Mouse (Mus musculus) liver, embryonic 11.5 days (tissue): ENCODE data around the gene Gm2696. TPM values are rescaled to one million over a fixed set of nuclear protein-coding genes. Genes with fewer than 3 reads are reported as not detected.

Experiments
- ATAC-seq: fragments of 200-750 bp; cut with Nextera tagmentation; replicated peaks from 2 replicates; pipeline ENCODE4 v1.8.0; 2017; ENCODE audit warnings: moderate number of reproducible peaks, mild to moderate bottlenecking, moderate TSS enrichment, moderate library complexity; ENCODE audit not compliant: low FRiP score
- DNase-seq: peaks from one replicate; pipeline ENCODE4 v3.0.0-alpha.2; 2017; ENCODE audit warnings: low spot score
- H3K27ac ChIP-seq: fragments of 300-500 bp; sonication (generic); 2 replicates; pipeline ENCODE4 v1.5.1; 2014; ENCODE audit warnings: mild to moderate bottlenecking, low read depth, low read length, control low read depth
- H3K27me3 ChIP-seq: fragments of 300-500 bp; sonication (generic); replicated peaks from 2 replicates; pipeline ENCODE4 v1.6.1; 2014; ENCODE audit warnings: low read length, mixed read lengths; ENCODE audit not compliant: control insufficient read depth, insufficient read depth
- H3K36me3 ChIP-seq: fragments of 300-500 bp; sonication (generic); 2 replicates; pipeline ENCODE4 v1.6.1; 2014; ENCODE audit warnings: mild to moderate bottlenecking, low read length, moderate library complexity, mixed read lengths; ENCODE audit not compliant: control insufficient read depth, insufficient read depth
- H3K4me1 ChIP-seq: fragments of 300-500 bp; sonication (generic); replicated peaks from 2 replicates; pipeline ENCODE4 v1.6.1; 2014; ENCODE audit warnings: low read length, mixed read lengths; ENCODE audit not compliant: control insufficient read depth, insufficient read depth
- H3K4me2 ChIP-seq: fragments of 300-500 bp; sonication (generic); 2 replicates; pipeline ENCODE4 v1.6.1; 2014; ENCODE audit warnings: mild to moderate bottlenecking, control low read depth, moderate library complexity
- H3K4me3 ChIP-seq: fragments of 300-500 bp; sonication (generic); 2 replicates; pipeline ENCODE4 v1.5.1; 2014; ENCODE audit warnings: low read depth, low read length, control low read depth
- H3K9ac ChIP-seq: fragments of 300-500 bp; sonication (generic); 2 replicates; pipeline ENCODE4 v1.6.1; 2014; ENCODE audit warnings: low read depth, low read length, control low read depth
- H3K9me3 ChIP-seq: fragments of 300-500 bp; sonication (generic); 2 replicates; pipeline ENCODE4 v1.6.1; 2016; ENCODE audit warnings: low read length, inconsistent platforms, mixed read lengths; ENCODE audit not compliant: control insufficient read depth
- whole genome bisulfite sequencing: fragments of 180-500 bp; shearing (Covaris S2); extraction: QIAGEN DNeasy Blood & Tissue Kit; methylation state at CpG from one replicate; pipeline ENCODE4 v1.1.7; 2014; 5-methylcytosine and 5-hydroxymethylcytosine counted together
- polyA plus RNA-seq: library from polyadenylated mRNA; unstranded; fragments of >200 nt; fragmentation: Nextera tagmentation; extraction: Ambion mirVana; gene quantifications from 2 replicates; pipeline ENCODE4 v1.2.1, GENCODE M21; 2014

Gene Gm2696
- polyA plus RNA-seq, 1 experiment from 2014 or later: not detected

- Histone ChIP-seq H3K9me3 (no peaks in the 10 kb centered on the region), H3K36me3 (no peaks in the 10 kb centered on the region), H3K4me1 (no peaks in the 10 kb centered on the region), H3K27ac (no peak overlapping the region), H3K9ac (no peak overlapping the region), H3K4me3 (peak overlapping the region; percentile 18; the same call in 1 of the 2 replicates), H3K4me2 (peak overlapping the region; percentile 54), H3K27me3 (no peaks in the 10 kb centered on the region)
- DNase-seq: no peak
- 0 out of 2 replicates have a peak, but pooled peaks have one; percentile 2 for ATAC-seq
- WGBS: 31% methylated on average over 11 of the region's 11 CpGs
Observed at GRCm38 (mm10) chr10:77864762-77865143, 50.3 kb downstream of the Gm2696 start.

- ATAC-seq (no peak), DNase-seq (no peak)
- Histone ChIP-seq H3K36me3 (no peaks in the 10 kb centered on the region), H3K9me3 (no peaks in the 10 kb centered on the region), H3K9ac (no peak overlapping the region), H3K4me2 (no peak overlapping the region), H3K27ac (no peak overlapping the region), H3K4me3 (no peak overlapping the region), H3K27me3 (no peaks in the 10 kb centered on the region), H3K4me1 (no peaks in the 10 kb centered on the region)
- WGBS: 9% methylated on average over 1 of the region's 1 CpGs
Observed at GRCm38 (mm10) chr10:77867546-77867945, 53.1 kb downstream of the Gm2696 start.

- no peak overlapping the region for H3K27ac ChIP-seq
- no peaks in the 10 kb centered on the region for H3K36me3 ChIP-seq
- H3K9me3 ChIP-seq: no peaks in the 10 kb centered on the region
- ATAC-seq: no peak
- no peak for DNase-seq
- H3K9ac ChIP-seq: no peak overlapping the region
- 88% methylated on average over 7 of the region's 7 CpGs for WGBS
- no peaks in the 10 kb centered on the region for H3K4me1 ChIP-seq
- no peak overlapping the region for H3K4me3 ChIP-seq
- H3K27me3 ChIP-seq: no peaks in the 10 kb centered on the region
- no peak overlapping the region for H3K4me2 ChIP-seq
Observed at GRCm38 (mm10) chr10:77869651-77870050, 55.2 kb downstream of the Gm2696 start.

- Histone ChIP-seq H3K27me3 (no peaks in the 10 kb centered on the region), H3K27ac (no peak overlapping the region), H3K9me3 (no peaks in the 10 kb centered on the region), H3K4me1 (no peaks in the 10 kb centered on the region), H3K4me3 (no peak overlapping the region), H3K36me3 (no peaks in the 10 kb centered on the region), H3K4me2 (no peak overlapping the region), H3K9ac (no peak overlapping the region)
- ATAC-seq (no peak), DNase-seq (no peak)
- 54% methylated on average over 6 of the region's 6 CpGs for WGBS
Observed at GRCm38 (mm10) chr10:77878985-77879384, 64.5 kb downstream of the Gm2696 start.

- 43% methylated on average over 3 of the region's 3 CpGs for WGBS
- H3K9me3 ChIP-seq: no peaks in the 10 kb centered on the region
- no peak overlapping the region for H3K9ac ChIP-seq
- no peaks in the 10 kb centered on the region for H3K27me3 ChIP-seq
- ATAC-seq (no peak), DNase-seq (no peak)
- H3K27ac ChIP-seq: no peak overlapping the region
- no peak overlapping the region for H3K4me3 ChIP-seq
- no peaks in the 10 kb centered on the region for H3K36me3 ChIP-seq
- H3K4me2 ChIP-seq: no peak overlapping the region
- no peaks in the 10 kb centered on the region for H3K4me1 ChIP-seq
Observed at GRCm38 (mm10) chr10:77880305-77880704, 65.8 kb downstream of the Gm2696 start.

- no peak overlapping the region for H3K4me2 ChIP-seq
- DNase-seq (no peak), ATAC-seq (no peak)
- WGBS: 75% methylated on average over 5 of the region's 5 CpGs
- H3K27ac ChIP-seq: no peak overlapping the region
- H3K4me1 ChIP-seq: no peaks in the 10 kb centered on the region
- H3K27me3 ChIP-seq: no peaks in the 10 kb centered on the region
- no peaks in the 10 kb centered on the region for H3K9me3 ChIP-seq
- no peak overlapping the region for H3K9ac ChIP-seq
- no peaks in the 10 kb centered on the region for H3K36me3 ChIP-seq
- H3K4me3 ChIP-seq: no peak overlapping the region
Observed at GRCm38 (mm10) chr10:77882553-77882952, 68.1 kb downstream of the Gm2696 start.

Other genes with a start within 250 kb of the Gm2696 start
- gene Pttg1ip, start 233.0 kb upstream of the Gm2696 start, polyA plus RNA-seq: 94.0 and 99.7 TPM in 2 replicates
- 249 and 271 TPM in 2 replicates for gene Sumo3, start 208.6 kb upstream of the Gm2696 start, polyA plus RNA-seq
- gene Gm49325, start 208.5 kb upstream of the Gm2696 start, polyA plus RNA-seq: 1.8 and 4.5 TPM in 2 replicates
- 62.1 and 67.9 TPM in 2 replicates for gene Ube2g2, start 192.4 kb upstream of the Gm2696 start, polyA plus RNA-seq
- gene Tspear, start 128.1 kb upstream of the Gm2696 start, polyA plus RNA-seq: 0.16 TPM in 1 of 2 replicates, not detected in the other
- not detected in 2 replicates for gene Gm19402, start 123.9 kb upstream of the Gm2696 start, polyA plus RNA-seq
- not detected in 2 replicates for gene Gm9508, start 117.4 kb upstream of the Gm2696 start, polyA plus RNA-seq
- gene Gm10272, start 108.1 kb upstream of the Gm2696 start, polyA plus RNA-seq: not detected in 2 replicates
- not detected in 2 replicates for gene Gm10024, start 103.2 kb upstream of the Gm2696 start, polyA plus RNA-seq
- gene Gm10142, start 98.9 kb upstream of the Gm2696 start, polyA plus RNA-seq: not detected in 2 replicates
- not detected in 2 replicates for gene Krtap12-1, start 94.1 kb upstream of the Gm2696 start, polyA plus RNA-seq
- not detected in 2 replicates for gene Gm10100, start 88.2 kb upstream of the Gm2696 start, polyA plus RNA-seq
- gene Gm18596, start 72.0 kb upstream of the Gm2696 start, polyA plus RNA-seq: not detected in 2 replicates
- not detected in 2 replicates for gene Gm9736, start 63.3 kb upstream of the Gm2696 start, polyA plus RNA-seq
- not detected in 2 replicates for gene Gm3233, start 55.0 kb upstream of the Gm2696 start, polyA plus RNA-seq
- gene Gm3238, start 43.4 kb upstream of the Gm2696 start, polyA plus RNA-seq: not detected in 2 replicates
- gene Gm7138, start 37.7 kb upstream of the Gm2696 start, polyA plus RNA-seq: not detected in 2 replicates
- not detected in 2 replicates for gene Gm3250, start 32.1 kb upstream of the Gm2696 start, polyA plus RNA-seq
- gene Gm7137, start 26.5 kb upstream of the Gm2696 start, polyA plus RNA-seq: not detected in 2 replicates
- not detected in 2 replicates for gene Gm9639, start 19.6 kb upstream of the Gm2696 start, polyA plus RNA-seq
- not detected in 2 replicates for gene Gm19668, start 15.5 kb upstream of the Gm2696 start, polyA plus RNA-seq
- gene Gm9507, start 2.8 kb upstream of the Gm2696 start, polyA plus RNA-seq: not detected in 2 replicates
- gene Krtap10-4, start 12.4 kb downstream of the Gm2696 start, polyA plus RNA-seq: not detected in 2 replicates
- not detected in 2 replicates for gene Krtap10-10, start 21.3 kb downstream of the Gm2696 start, polyA plus RNA-seq
- gene Gm36176, start 32.1 kb downstream of the Gm2696 start, polyA plus RNA-seq: not detected in 2 replicates
- not detected in 2 replicates for gene Gm10318, start 38.2 kb downstream of the Gm2696 start, polyA plus RNA-seq
- not detected in 2 replicates for gene Gm3285, start 47.3 kb downstream of the Gm2696 start, polyA plus RNA-seq
- gene Lrrc3, start 87.9 kb downstream of the Gm2696 start, polyA plus RNA-seq: 8.2 and 10.0 TPM in 2 replicates
- gene Trpm2, start 155.9 kb downstream of the Gm2696 start, polyA plus RNA-seq: 1.2 TPM in 2 replicates
- 12.1 and 12.8 TPM in 2 replicates for gene 1810043G02Rik, start 163.8 kb downstream of the Gm2696 start, polyA plus RNA-seq
- 245 and 255 TPM in 2 replicates for gene Pfkl, start 195.4 kb downstream of the Gm2696 start, polyA plus RNA-seq
- not detected in 2 replicates for gene Dnmt3l, start 227.3 kb downstream of the Gm2696 start, polyA plus RNA-seq
- gene Aire, start 228.9 kb downstream of the Gm2696 start, polyA plus RNA-seq: 0.16 and 0.51 TPM in 2 replicates